Mouse (Mus musculus) kidney, adult 11 months (tissue): ENCODE measurements at regions not wholly inside any gene's neighbourhood (a gene's known extent, or its start where the extent isn't known, plus 50 kb on each side); places are given as distances from the start of the nearest gene placed in this dataset.

ENCODE experiments used
- DNase-seq: peaks from one replicate; pipeline ENCODE4 v3.0.0; 2022

DNA sequence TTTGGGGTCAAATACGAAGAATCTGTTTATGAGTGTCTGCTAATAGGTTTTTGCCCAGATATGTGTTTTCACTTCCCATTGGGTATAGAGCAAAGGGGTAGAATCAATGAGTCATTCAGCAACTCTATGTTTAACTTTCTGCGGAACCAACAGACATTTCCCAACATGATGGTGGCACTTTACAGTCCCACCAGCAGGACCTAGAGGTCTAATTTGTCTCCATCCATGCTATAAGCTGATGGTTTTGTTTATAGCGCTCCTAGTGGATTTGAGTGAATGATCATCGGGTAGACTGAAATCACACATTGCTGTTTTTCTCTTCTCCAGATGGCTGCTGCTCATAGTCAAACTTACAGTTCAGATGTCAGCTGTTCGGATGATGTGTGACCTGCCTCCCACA is 99.7 kb upstream of the Arid5b start:
- no peak for DNase-seq

DNA sequence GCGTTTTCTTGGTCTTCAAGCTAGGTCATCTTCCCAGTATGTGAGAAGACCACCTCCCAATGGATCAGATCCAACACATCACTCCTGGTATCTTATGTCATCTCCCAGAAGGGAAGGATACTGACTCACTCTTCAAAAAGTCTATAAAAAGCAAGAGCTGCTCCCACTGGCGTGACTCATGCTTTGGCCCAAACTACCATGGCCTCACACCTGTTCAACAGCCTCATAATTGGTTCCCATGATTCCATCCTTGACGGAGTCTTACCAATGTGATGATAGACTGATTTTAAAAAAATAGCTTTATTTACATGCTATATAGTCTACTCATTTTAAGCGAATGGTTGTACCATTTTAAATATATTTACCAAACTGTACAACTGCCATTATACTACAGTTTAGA is 98.9 kb upstream of the Arid5b start:
- no peak for DNase-seq

DNA sequence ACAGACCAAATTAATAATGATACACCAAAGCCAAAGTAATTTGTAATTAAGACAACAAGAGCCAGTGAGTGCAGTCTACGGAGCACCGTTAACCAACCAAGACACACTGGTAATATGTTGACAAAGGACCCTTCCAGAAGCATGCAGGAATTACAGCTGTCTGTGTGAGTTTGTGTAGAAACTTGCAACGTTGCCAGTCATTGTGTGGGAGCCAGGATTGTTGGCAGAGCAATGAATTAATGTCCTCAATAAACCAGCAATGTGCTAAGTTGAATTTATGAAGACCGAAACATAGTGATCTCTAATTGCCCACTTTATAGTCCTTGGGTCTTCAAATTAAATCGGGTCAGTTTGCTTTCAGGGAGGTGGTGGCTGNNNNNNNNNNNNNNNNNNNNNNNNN is 95.3 kb upstream of the Arid5b start:
- DNase-seq: no peak

DNA sequence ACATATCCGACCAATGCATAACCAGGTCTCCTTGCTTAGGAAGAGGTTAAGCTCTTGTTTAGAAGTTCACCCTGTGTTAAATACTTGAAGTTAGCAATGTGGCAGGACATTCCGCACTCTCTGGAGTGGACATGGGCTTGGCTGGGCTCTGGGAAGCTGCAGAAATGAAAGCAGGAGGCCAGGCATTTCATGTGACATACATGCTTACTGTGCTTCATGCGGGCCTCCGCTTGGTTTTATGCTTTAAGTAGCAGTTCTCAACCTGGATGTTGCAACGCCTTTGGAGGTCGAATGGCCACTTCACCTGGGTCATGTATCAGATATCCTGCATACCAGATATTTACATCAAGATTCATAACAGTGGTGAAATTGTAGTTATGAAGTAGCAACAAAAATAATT is 93.2 kb upstream of the Arid5b start:
- DNase-seq: no peak

DNA sequence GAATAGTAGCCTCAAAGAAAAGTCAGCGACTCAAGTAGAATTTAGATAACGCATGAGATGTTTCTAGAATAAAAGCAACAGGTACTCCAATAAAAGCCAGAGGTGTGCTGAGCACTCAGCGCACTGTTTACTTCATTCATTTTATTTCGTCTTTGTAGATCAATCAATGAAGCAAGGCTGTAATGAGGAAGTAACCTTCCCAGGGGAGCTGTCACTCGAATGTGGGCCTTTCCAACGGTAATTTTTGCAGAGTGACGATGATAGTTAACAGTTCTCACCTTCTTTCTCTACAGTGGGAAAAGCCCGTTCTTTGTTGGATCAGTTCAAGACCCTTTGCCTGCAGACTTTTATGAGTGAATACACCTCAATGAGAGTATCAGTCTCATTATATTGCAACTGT is 92.4 kb upstream of the Arid5b start:
- DNase-seq: no peak

DNA sequence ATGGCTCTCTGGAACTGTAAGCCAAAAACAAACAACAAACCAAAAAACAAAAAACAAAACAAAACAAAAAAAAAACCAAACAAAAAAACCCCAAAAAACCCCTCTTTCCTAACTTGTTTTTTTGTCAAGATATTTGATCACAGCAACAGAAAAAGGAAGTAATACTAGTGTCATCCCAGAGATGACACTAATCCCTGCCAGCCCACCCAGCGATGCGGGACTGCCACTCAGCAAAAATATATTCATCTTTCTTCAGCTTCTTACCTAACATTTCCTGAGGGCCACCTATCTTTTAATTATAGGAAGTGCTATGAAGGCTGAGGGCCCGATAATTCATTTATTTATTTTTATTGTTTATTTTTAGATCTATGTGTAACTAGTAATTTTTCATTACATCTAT is 88.3 kb upstream of the Arid5b start:
- no peak for DNase-seq

DNA sequence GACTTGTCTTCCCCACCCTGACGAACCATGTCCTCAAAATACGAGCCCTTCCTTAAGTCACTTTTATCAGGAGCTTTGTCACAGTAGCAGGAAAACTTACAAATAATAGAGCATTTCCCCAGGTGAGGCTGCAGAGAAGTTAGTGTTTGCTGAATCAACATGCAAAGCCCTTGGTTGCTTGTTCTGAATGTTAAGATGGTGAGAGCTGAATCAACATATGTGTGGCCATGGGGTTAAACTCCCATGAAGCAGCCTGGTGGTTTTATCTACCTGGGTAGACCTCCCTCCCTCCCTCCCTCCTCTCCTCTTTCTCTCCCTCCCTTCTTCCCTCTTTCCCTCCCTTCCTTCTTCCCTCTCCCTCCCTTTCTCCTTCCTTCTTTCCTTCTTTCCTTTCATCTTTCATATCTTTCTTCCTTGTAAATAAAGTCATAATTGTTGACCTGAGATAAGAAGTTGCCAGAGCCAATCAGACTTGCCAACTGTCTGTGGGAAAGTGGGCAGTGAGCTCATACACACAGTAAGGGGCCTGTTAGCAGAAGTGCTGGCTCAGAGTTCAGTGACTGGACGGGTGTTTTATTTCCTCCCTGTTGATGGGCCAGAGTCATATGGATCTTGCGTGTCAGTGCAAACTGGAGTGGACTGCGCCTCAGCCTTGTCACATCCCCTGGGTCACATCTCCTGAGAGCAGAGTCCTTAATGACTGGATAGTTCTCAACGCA is 82.4 kb upstream of the Arid5b start:
- no peak for DNase-seq

DNA sequence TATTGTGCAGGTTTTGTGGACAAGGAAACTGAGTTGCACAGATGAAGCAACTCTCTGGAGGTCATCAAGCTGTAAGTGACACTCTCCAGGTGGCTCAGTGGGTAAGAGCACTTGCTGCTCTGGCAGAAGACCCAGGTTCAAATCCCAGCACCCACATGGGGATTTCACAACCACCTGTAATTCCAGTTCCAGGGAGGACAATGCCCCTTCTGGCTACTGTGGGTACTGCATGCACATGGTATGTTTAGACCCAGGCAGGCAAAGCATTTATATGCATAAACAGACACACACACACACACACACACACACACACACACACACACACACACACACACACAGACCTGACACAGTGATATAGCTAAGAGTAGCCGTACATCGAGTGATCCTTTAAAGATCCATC is 80.6 kb upstream of the Arid5b start:
- DNase-seq: no peak

DNA sequence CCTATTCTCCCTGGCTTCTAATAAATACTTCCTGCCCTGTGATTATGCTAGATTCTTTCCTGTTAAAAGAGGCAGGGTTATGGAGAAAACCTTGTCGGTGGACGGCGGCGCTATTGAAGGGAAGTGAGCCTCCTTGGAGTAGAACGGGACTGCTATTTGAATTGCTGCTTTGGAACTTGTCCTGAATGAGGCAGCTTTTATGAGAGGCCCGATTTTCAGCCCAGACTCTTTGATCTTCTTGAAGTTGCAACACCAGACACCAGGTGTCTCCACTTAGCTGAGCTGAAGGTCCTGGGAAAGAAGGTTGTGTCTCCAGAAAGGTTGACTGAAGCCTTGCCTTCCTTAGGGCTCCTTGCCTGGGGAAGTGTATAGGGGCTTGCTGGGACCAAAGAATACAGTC is 78.4 kb upstream of the Arid5b start:
- DNase-seq: peak; percentile 44

DNA sequence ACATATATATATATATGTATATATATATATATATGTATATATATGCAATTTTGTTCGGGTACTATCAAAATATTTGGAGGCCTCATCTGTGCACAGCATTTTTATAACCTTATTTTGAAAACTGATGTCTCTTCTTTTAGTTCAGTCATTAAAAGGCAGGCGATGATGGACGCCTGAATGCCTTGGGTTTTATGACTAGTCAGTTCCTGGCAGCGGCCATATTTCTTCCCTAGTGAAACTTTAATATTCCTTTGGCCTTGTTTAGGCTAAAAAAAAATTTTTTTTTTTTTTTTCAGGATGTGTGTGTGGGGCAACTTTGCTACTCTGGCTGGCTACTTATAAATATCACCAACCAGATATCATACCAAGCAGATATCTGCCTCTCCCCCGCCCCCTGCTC is 78.0 kb upstream of the Arid5b start:
- no peak for DNase-seq

DNA sequence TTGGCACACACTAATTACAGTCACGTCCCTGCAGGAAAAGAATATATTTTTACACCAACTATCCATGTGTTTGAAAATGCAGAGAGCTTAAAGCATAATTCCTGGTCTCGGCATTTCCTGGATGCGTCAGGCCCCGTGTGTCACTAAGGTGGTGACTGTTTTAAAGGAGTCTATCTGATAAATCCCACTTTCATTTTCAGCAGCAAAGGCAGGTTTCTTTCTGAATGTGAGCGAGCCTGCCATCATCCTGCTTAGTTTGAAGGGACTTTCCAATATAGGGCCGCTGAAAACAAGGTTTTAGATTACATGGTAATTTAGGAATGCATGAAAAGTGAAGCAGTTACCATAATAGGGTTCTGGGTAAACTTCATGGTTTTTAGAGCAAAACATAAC is 77.5 kb upstream of the Arid5b start:
- no peak for DNase-seq

DNA sequence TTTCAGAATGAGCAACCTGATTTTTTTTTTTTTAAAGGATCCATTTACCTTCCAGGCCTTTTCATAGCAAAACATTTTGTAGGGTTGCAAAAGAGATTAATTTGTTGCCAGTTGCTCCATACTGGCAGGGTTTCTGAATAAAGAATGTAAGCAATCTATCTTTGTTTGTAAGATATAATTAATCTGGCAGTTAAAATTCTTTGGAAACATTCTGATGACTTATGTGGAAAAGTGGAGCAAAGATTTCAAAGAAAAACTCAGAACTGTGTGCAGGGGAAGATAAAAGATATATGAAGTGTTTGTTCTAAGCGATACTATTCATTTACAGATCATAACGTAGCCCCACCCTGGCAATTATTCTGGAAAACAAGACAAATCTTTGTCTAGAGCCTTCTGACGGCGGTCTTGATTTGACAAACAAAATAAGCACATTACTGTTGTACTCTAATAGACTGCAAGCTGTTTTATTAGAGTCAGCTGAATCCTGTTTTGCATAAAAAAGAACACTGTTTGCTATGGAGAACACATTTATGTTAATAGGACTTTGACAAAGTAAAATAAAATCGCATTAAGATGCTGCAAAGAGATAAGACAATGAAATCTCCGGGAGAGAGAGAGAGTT is 77.0 kb upstream of the Arid5b start:
- DNase-seq: no peak

DNA sequence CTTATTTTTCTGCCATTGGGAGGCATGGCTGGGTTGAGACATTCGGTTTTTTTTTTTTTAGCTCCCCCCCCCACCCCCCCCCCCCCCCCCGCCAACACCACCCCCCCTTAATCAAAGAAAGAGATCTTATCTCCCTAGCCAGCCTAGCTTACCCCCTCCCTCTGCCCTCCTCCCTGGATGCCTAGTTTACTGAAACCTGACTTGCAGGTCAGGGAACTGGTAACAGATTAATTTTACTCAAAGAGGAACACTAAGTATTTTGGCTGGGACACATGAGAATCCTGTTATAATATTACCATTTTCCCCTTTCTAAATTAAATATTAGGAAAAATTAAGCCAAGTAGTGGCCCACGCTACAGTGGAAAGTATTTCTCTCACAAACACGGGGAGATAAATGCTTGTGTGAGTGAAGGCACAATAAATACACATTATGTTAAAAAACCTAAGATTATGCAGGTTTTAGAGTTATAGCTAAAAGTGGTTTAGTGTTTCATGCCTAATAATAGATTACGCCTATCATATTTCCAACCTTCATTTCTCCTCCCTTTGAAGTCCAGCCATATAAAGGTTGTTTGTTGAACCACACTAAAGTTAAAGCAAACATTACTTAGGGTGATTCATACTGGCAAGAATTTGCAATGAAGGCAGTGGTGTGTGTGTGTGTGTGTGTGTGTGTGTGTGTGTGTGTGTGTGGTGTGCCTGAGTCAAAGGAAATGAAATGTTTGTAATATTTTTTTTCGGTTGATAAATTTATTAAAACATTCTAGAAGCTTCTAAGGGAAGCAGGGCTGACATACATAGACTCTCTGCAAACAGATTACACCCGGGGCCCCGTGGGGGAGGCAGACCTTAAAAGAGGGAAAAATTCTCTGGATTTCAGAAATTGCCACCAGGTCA is 76.0 kb upstream of the Arid5b start:
- peak; percentile 44 for DNase-seq

DNA sequence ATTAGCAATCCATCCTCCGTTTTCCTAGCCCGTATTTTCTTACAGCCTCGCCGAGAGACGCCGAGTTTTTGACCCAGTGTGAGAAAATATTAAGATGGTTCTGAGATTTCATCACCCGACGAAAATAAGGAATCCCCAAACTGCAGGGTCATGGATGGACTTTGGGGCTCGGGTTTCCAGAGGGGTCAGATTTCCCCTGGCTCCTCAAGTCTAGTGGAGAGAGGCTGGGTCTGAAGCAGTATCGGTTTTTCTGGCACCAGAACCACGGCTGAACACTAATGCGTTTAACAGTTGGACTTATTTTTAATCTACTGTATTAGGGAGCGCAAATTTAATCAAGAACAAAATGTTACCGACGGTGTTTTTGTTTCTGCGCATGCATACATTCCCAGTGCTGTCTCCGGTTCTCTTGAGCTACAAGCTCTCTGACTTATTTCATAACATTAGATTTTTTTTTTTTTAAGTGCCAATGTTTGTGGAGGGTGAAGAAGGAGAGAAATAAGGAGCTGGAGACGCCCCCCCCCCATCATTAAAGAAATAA is 75.2 kb upstream of the Arid5b start:
- DNase-seq: peak; percentile 23

DNA sequence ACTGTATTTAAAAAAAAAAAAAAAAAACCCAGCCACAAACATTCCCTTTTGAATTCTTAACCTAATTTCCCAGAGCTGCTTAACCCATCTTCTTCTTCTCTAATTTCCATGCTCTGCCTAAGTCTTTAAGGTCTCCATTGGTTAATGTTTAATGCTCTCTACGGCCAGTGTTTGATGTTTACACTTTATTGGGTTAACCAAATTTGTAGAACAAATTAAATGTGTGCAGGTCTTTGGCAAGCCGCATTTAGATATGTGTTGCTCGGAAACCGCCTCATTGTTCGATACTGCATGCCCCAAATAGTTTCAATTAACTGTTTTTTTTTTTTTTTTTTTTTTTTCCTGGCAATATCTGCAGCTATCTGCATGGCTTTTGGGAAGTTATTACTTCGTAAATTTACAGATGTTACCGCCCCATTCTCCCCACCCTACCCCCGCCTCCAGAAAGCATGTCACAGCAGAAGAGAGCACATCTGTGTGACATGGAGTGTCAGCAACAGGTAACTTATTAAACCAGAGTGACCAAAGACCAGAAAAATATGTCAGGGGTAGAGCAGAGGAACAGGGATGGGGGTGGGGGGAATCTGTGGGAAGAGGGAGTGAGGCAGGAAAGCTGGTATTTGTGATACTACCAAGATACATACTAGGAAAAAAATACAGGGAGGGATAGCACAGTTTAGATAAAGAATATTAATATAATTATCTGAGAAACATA is 73.5 kb upstream of the Arid5b start:
- peak; percentile 22 for DNase-seq

DNA sequence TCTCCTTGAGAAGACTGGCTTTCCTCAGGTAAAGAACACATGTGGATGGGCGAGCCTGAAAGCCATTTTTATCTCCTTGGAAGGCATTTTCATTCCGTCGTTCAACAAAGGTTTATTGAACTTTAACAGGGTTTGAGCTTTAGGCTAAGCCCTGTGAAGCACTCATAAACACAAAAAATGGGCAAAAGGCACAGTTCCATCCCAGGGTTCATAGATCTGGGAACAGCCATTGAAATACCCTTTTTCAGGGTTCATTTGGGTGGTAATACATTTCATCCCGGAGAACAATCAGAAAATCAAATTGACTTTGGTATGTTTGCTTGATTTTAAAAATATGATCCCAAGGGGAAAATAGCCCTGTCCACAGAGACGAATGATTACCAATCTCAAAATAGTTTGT is 72.9 kb upstream of the Arid5b start:
- DNase-seq: no peak

DNA sequence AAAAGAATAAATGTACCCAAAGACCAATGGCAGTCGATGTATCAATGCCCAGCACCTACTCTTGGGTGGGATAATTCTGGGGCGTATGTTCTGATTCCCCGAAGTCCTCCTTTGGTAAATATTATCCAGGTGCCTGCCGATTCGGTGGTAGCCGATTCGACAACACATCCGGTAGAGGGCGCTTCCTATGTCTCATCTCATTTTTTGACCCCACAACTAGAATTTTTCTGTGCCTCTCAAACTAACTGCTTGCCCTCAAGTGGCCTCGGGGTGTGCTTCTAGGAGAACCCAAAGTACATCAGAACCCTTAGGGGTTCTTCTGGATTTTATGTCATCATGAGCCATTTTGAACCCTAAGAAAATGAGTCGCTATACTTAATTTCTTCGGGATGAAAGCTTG is 72.3 kb upstream of the Arid5b start:
- no peak for DNase-seq

DNA sequence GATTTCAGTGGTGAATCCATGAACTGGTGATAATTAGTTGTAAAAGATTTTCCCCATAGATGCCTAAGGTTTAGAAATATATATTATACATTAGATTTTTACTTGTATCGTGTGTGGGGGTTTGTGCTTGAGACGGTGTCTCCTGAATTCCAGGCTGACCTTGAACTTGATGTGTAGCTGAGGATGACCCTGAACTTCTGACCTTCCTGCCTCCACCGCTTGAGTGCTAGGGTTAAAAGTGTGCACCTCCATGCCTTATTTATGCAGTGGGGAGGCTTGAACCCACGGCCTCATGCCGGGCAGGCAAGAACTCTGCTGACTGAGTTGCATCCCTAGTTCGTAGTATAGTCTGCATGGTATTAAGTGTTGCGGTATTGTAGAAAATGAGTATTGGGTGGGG is 69.3 kb upstream of the Arid5b start:
- no peak for DNase-seq

DNA sequence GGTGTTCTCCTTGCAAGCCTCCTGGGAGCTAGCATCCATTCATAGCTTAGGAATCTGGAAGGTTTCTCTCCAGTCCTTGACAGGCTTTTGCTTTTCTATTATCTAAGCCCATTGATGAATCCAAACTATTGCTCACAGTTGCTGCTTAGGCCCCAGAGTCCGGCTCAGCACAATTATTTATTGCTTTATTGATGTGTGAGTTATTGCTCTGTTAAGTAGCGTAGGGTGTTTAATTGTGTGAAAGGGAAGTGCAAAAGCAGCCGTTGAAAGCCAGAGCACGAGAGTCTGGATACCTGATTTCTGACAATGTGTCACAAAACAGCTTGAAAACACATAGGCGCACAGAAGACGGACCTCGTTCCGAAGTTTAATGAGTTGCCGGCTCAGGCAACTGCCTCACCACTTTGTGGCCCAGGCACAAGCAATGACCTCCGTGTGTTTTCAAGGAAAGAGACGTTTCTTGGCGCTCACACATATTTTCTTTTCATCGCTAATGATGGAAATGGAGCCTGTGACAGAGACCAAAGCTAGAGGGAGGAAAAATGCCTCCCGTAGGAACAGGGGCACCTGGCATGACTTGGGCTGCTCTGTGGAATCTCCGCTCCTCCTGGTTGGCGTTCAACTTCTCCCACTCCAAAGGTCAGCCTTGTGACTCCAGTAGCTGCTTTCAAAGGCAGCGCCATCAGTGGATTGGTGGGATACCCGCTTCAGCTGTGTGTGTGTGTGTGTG is 66.6 kb upstream of the Arid5b start:
- DNase-seq: peak; percentile 86

DNA sequence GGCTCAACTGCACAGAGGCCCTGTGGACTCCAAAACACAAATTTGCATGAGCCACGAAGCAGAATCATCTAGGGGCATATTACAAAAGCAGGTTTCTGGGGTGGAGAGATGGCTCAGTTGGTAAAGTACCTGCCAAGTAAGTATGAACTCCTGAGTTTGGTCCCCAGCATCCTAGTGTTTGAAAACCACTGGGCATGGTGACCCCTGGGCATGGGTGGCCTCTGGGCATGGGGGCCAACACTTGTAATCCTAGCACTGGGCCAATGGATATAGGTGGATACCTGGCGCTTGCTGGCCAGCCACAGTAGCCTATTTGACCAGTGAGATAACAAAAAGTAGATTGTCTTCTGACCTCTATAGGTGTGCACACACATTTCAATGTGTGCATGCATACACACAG is 65.7 kb upstream of the Arid5b start:
- no peak for DNase-seq

DNA sequence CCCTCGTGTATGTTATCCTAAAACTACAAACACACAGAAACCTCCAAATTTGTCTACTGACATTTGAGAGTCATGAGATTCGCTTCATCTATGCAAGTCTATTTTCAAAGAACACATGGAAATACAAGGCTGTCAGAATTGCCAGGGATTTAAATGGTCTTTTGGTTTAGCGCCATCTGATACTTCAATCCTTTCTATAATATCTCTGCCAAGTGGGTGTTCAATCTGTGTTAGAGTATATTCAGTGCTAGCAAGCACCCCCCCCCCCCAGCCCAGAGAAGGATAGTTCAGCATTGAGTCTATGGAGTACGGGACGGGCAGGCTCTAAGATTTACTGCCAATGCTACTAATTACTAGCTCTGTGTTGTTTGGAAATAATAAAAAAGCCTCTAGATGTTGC is 55.5 kb upstream of the Arid5b start:
- DNase-seq: no peak
